Mouse (Mus musculus) heart, adult 8-10 months (tissue): Measurements from ENCODE around the gene Bmp2k. TPM values are rescaled to one million over a fixed set of nuclear protein-coding genes. Genes with fewer than 3 reads are reported as not detected.
A peak's percentile ranks its signal among the peaks of the same experiment; 100 is the strongest.

Experiments used
- DNase-seq: peaks from one replicate; pipeline ENCODE4 v3.0.0; 2022; ENCODE audit warnings: low spot score
- total RNA-seq, 4 experiments: library from RNA; stranded (reverse); gene quantifications; 2 replicates each; pipeline ENCODE4 v1.2.4; 2022

The Bmp2k gene
- total RNA-seq, 4 experiments from 2014 or later = 6.3 to 6.9 (median 6.6) TPM

- no peak for DNase-seq
Observed at GRCm38 (mm10) chr5:97097631-97098041, 100.1 kb downstream of the Bmp2k start.

GRCm38 (mm10) chr5:97099954-97100353 is 102.5 kb downstream of the Bmp2k start:
- DNase-seq = no peak

GRCm38 (mm10) chr5:97108333-97108732 is 110.8 kb downstream of the Bmp2k start:
- DNase-seq = no peak

GRCm38 (mm10) chr5:97110133-97110532 is 112.6 kb downstream of the Bmp2k start:
- DNase-seq = no peak

GRCm38 (mm10) chr5:97110697-97111096 is 113.2 kb downstream of the Bmp2k start:
- no peak for DNase-seq

- DNase-seq = peak; percentile 96
Observed at GRCm38 (mm10) chr5:97111207-97111910, 113.9 kb downstream of the Bmp2k start, which contains the start of gene Paqr3. TSS of gene Paqr3 (minus strand) at chr5:97111596.

- DNase-seq = no peak
Observed at GRCm38 (mm10) chr5:97124977-97125376, 127.5 kb downstream of the Bmp2k start.

- no peak for DNase-seq
Observed at GRCm38 (mm10) chr5:97125459-97125970, 128.0 kb downstream of the Bmp2k start.

GRCm38 (mm10) chr5:97126005-97126404 is 128.5 kb downstream of the Bmp2k start:
- DNase-seq = no peak

- DNase-seq = no peak
Observed at GRCm38 (mm10) chr5:97127284-97127683, 129.8 kb downstream of the Bmp2k start.

- no peak for DNase-seq
Observed at GRCm38 (mm10) chr5:97128242-97129226, 131.0 kb downstream of the Bmp2k start.

GRCm38 (mm10) chr5:97129589-97129988 is 132.1 kb downstream of the Bmp2k start:
- no peak for DNase-seq

GRCm38 (mm10) chr5:97135331-97135730 is 137.8 kb downstream of the Bmp2k start:
- no peak for DNase-seq

Other genes starting within 250 kb of the Bmp2k start
- gene Anxa3, start 204.3 kb upstream of the Bmp2k start, total RNA-seq = 10 to 100 TPM; 21.1 to 30.2 (median 26.6) TPM
- gene Paqr3, start 113.9 kb downstream of the Bmp2k start, total RNA-seq = 1 to 10 TPM; 2.3 to 4.9 (median 2.8) TPM